In the genomic region with DNA sequence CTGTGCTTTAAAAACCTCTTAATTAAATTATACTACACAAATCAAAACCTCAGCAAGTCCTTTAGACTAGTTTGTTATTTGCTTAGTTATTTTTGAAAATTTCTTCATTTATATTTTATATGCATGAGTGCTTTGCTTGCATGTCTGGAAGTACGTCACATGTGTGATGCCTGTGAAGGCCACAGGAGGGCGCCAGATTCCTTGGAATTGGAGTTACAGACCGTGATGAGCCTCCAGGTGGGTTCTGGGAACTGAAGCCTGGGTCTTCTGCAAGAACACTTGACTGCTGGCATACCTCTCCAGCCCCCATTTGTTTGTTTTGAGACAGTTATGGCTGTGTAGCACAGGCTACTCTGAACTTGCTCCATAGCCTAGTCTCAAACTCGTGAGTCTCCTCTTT, we compare ENCODE assay signal across 12 mouse cellular contexts. TPM values are rescaled to one million over a fixed set of nuclear protein-coding genes. Genes with fewer than 3 reads are reported as not detected.
A peak's percentile ranks its signal among the peaks of the same experiment; 100 is the strongest.
DNase-seq lines count a peak whose midpoint lies in the region; ATAC-seq lines count a peak whose summit lies in the region.
"Had no signal": no experiment of that assay in that cellular context is flagged by ENCODE, and none has a peak within 500 bp of the region (broad histone marks: within the 10 kb centered on the region; RNA-seq: fewer than 3 reads in every experiment).

No protein-coding gene starts in this region.

- peaks cover 10% of the 10 kb centered on the region for H3K4me1 ChIP-seq in forebrain, embryonic 10.5 days

- no peaks in the 10 kb centered on the region for H3K36me3 ChIP-seq in forebrain, embryonic 10.5 days (replicated peaks)

- 0 out of 2 replicates have a peak, but pooled peaks cover 7% of the 10 kb centered on the region for H3K27me3 ChIP-seq in forebrain, embryonic 10.5 days (ENCODE audit: poor library complexity, severe bottlenecking)

- 65% methylated on average over 4 of the region's 4 CpGs for WGBS in forebrain, embryonic 10.5 days

- no peak for ATAC-seq in CD4-positive, CD25-positive, alpha-beta regulatory T cell, adult 4 months
- no peak for ATAC-seq in activated CD4-positive, CD25-positive, alpha-beta regulatory T cell, adult 4 months

- H3K9me3 ChIP-seq in forebrain, embryonic 10.5 days, result no peaks in the 10 kb centered on the region

- H3K27ac ChIP-seq in forebrain, embryonic 10.5 days, result no peak overlapping the region
- H3K27ac ChIP-seq: hindbrain, embryonic 14.5 days had no signal

- peak; percentile 52 for DNase-seq in CD4-positive, CD25-positive, alpha-beta regulatory T cell, adult 2 months (ENCODE audit: low read depth, low spot score)
- peak; percentile 16 for DNase-seq in kidney, postnatal 10 days
- DNase-seq in kidney, adult 9 months, result no peak
- DNase-seq in urinary bladder, postnatal 14 days (ENCODE audit: low spot score), result peak; percentile 10
- no peak for DNase-seq in urinary bladder, postnatal 10 days (ENCODE audit: low spot score)
- no peak for DNase-seq in forebrain, embryonic 10.5 days (ENCODE audit: extremely low spot score, low spot score)
- DNase-seq: gastrocnemius, postnatal 10 days; layer of hippocampus, postnatal 36 days; right cerebral cortex, postnatal 25 days had no signal

- no peak overlapping the region for H3K4me3 ChIP-seq in forebrain, embryonic 10.5 days

RNA-seq across cellular contexts. Expression of gene Stfa3, which starts 13.7 kb away (rescaled TPM):
- not detected for polyA plus RNA-seq in CD4-positive, CD25-positive, alpha-beta regulatory T cell, adult 4 months (2017; shearing (Covaris generic))
- not detected for polyA plus RNA-seq in activated CD4-positive, CD25-positive, alpha-beta regulatory T cell, adult 4 months (2017; shearing (Covaris generic))
- polyA plus RNA-seq in forebrain, embryonic 10.5 days (2016; fragmentation: Nextera tagmentation; extraction: Ambion mirVana), result not detected in 2 replicates
- polyA plus RNA-seq: hindbrain, embryonic 14.5 days had no signal

Comparison
In these comparisons a context has a peak if more than half of its experiments do, and no peak if none do; other contexts are left out.
1. DNase-seq: peak in CD4-positive, CD25-positive, alpha-beta regulatory T cell, adult 2 months (single experiment), kidney, postnatal 10 days (single experiment) and urinary bladder, postnatal 14 days (single experiment); none in kidney, adult 9 months (single experiment), urinary bladder, postnatal 10 days (single experiment) and forebrain, embryonic 10.5 days (single experiment).